Mouse (Mus musculus): ENCODE results near the gene She. TPM values are rescaled to one million over a fixed set of nuclear protein-coding genes. Genes with fewer than 3 reads are reported as not detected.

She gene
- polyA plus RNA-seq, 1 experiment: not detected

DNA sequence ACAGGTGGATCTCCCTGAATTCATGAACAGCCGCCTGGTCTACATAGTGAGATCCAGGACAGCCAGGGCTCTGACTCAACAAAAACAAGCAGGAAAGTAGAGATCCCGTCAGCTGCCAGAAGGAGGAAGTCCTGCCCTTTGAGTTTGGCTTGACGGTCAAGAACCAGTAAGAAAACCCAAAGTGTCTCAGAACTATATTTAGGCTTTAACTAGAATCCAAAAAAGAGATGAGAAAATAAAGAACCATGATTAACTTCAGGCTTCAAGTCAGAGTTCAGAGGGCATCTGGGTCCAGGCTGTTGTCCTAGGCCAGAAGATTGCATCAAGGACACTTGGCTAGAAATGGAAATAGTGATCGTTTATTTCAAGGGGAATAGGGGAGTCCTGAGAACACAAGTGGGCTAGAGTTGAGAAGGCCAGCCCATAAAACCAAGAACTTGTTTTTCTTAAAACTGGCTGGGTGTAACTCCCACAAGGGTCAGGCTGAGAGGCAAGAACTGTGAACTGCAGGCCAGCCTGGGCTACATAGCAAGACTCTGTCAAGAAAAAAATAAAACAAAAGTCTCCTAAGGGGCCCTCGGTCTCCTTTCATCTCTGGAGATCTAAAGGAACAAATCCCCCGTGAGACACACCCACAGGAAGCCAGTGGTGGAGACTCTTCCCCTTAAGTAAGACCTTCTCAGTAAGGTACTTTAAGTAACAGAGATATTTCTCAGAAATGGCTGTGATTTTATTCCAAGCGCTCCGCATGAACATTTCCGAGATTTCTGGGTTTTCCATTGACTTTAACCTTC is 32.7 kb downstream of the She start:
- H3K36me3 ChIP-seq (ENCODE audit: control insufficient read depth, insufficient read depth): no peaks in the 10 kb centered on the region
- TF ChIP-seq MYOG (IDR thresholded peaks at IDR 0.05; ENCODE audit: control insufficient read depth, extremely low read depth, insufficient read length) (no peak), CTCF (IDR thresholded peaks at IDR 0.05; ENCODE audit: control insufficient read depth, insufficient read depth, insufficient read length) (no peak), FOSL1 (IDR thresholded peaks at IDR 0.05; ENCODE audit: insufficient read depth, low read length, poor library complexity, severe bottlenecking) (no peak), USF1 (IDR thresholded peaks at IDR 0.05; ENCODE audit: low read depth) (no peak), MAX (IDR thresholded peaks at IDR 0.05) (no peak), MYOD1 (IDR thresholded peaks at IDR 0.05; ENCODE audit: control insufficient read depth, insufficient read length, low read depth) (no peak)

DNA sequence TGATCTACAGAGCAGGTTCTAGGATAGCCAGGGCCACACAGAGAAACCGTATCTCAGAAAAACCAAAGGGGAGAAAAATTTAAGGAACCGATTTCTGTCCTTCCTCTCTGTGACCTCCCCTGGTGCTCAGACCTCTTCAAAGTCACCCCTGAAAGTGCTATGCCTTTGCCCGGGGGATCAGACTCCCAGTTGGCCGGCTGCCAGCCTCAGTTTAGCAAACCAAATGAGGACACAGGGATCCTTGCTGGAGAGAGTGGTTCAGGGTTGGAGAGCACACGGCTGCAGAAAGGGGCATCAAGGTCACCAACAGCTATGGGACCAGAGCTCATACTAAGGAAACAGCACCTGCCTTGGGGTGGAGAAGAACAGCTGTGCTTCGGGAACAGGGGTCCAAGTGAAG is 33.9 kb downstream of the She start:
- TF ChIP-seq USF1 (IDR thresholded peaks at IDR 0.05; ENCODE audit: low read depth) (no peak), MYOG (IDR thresholded peaks at IDR 0.05; ENCODE audit: control insufficient read depth, extremely low read depth, insufficient read length) (no peak), FOSL1 (IDR thresholded peaks at IDR 0.05; ENCODE audit: insufficient read depth, low read length, poor library complexity, severe bottlenecking) (no peak), MAX (IDR thresholded peaks at IDR 0.05) (no peak), CEBPB (IDR thresholded peaks at IDR 0.05; ENCODE audit: low read depth) (no peak), CTCF (IDR thresholded peaks at IDR 0.05; ENCODE audit: control insufficient read depth, insufficient read depth, insufficient read length) (no peak)
- Histone ChIP-seq H3K79me2 (ENCODE audit: control insufficient read depth, insufficient read depth) (no peaks in the 10 kb centered on the region), H3ac (ENCODE audit: control insufficient read depth, insufficient read length, low read depth) (no peak overlapping the region), H3K36me3 (ENCODE audit: control insufficient read depth, insufficient read depth) (no peaks in the 10 kb centered on the region), H3K79me3 (ENCODE audit: low read depth) (no peaks in the 10 kb centered on the region), H3K4me3 (ENCODE audit: insufficient read depth, poor library complexity, severe bottlenecking) (no peak overlapping the region), H3K27me3 (ENCODE audit: control insufficient read depth, insufficient read depth, insufficient read length) (no peaks in the 10 kb centered on the region)

More for the DNA sequence above, 32.7 kb downstream of the She start:
- H3K4me3 ChIP-seq (ENCODE audit: insufficient read depth, poor library complexity, severe bottlenecking): no peak overlapping the region
- H3K27me3 ChIP-seq (ENCODE audit: control insufficient read depth, insufficient read depth, insufficient read length): no peaks in the 10 kb centered on the region
- H3ac ChIP-seq (ENCODE audit: control insufficient read depth, insufficient read length, low read depth): no peak overlapping the region
- H3K79me2 ChIP-seq (ENCODE audit: control insufficient read depth, insufficient read depth): no peaks in the 10 kb centered on the region
- H3K79me3 ChIP-seq (ENCODE audit: low read depth): no peaks in the 10 kb centered on the region

DNA sequence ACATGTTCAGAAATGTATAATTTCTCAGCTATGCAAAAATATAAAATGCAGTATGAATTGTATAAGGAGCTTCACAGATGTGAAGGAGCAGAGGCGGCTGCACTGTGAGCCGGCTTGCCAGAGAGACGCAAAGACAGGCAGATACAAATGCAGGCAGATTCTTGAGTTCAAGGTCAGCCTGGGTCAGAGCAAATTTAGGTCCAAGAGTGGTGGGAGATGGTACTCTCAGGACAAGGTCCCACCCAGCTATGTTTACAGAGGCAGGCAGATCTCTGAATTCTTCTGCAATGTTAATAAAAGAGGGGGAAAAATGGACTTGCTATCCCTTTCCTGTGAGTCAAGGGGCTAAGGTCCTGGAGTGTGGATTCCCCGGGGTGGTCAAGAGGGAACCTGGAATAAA is 34.6 kb downstream of the She start:
- H3K79me2 ChIP-seq (ENCODE audit: control insufficient read depth, insufficient read depth): no peaks in the 10 kb centered on the region
- H3K79me3 ChIP-seq (ENCODE audit: low read depth): no peaks in the 10 kb centered on the region
- H3K27me3 ChIP-seq (ENCODE audit: control insufficient read depth, insufficient read depth, insufficient read length): no peaks in the 10 kb centered on the region
- H3K36me3 ChIP-seq (ENCODE audit: control insufficient read depth, insufficient read depth): no peaks in the 10 kb centered on the region
- no peak overlapping the region for H3K4me3 ChIP-seq (ENCODE audit: insufficient read depth, poor library complexity, severe bottlenecking)
- H3ac ChIP-seq (ENCODE audit: control insufficient read depth, insufficient read length, low read depth): no peak overlapping the region
- TF ChIP-seq MYOD1 (IDR thresholded peaks at IDR 0.05; ENCODE audit: control insufficient read depth, insufficient read length, low read depth) (no peak), USF1 (IDR thresholded peaks at IDR 0.05; ENCODE audit: low read depth) (no peak), FOSL1 (IDR thresholded peaks at IDR 0.05; ENCODE audit: insufficient read depth, low read length, poor library complexity, severe bottlenecking) (no peak), CTCF (IDR thresholded peaks at IDR 0.05; ENCODE audit: control insufficient read depth, insufficient read depth, insufficient read length) (no peak), MAX (IDR thresholded peaks at IDR 0.05) (no peak), CEBPB (IDR thresholded peaks at IDR 0.05; ENCODE audit: low read depth) (no peak), MYOG (IDR thresholded peaks at IDR 0.05; ENCODE audit: control insufficient read depth, extremely low read depth, insufficient read length) (no peak)

DNA sequence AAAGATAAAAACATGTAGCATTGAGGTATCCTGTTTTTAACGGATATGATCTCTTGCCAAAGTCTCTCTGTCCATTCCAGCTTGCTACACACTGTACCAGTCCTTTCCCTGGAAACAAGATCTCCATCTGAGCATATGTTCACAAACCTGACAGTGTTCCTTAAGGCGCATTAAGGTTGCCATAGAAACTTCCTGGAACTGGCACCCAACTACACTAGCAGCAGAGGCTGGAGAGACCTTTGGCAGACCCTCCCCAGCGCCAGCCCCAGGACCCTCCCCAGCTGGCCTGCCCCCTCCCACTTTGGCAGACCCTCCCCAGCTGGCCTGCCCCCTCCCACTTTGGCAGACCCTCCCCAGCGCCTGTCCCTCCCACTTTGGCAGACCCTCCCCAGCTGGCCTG is 36.5 kb downstream of the She start:
- Histone ChIP-seq H3K4me3 (ENCODE audit: insufficient read depth, poor library complexity, severe bottlenecking) (no peak overlapping the region), H3K79me3 (ENCODE audit: low read depth) (no peaks in the 10 kb centered on the region), H3K79me2 (ENCODE audit: control insufficient read depth, insufficient read depth) (no peaks in the 10 kb centered on the region), H3K27me3 (ENCODE audit: control insufficient read depth, insufficient read depth, insufficient read length) (no peaks in the 10 kb centered on the region), H3ac (ENCODE audit: control insufficient read depth, insufficient read length, low read depth) (no peak overlapping the region), H3K36me3 (ENCODE audit: control insufficient read depth, insufficient read depth) (no peaks in the 10 kb centered on the region)
- no peak for TF ChIP-seq USF1 (IDR thresholded peaks at IDR 0.05; ENCODE audit: low read depth)
- TF ChIP-seq FOSL1 (IDR thresholded peaks at IDR 0.05; ENCODE audit: insufficient read depth, low read length, poor library complexity, severe bottlenecking): no peak
- no peak for TF ChIP-seq CEBPB (IDR thresholded peaks at IDR 0.05; ENCODE audit: low read depth)
- no peak for TF ChIP-seq CTCF (IDR thresholded peaks at IDR 0.05; ENCODE audit: control insufficient read depth, insufficient read depth, insufficient read length)
- TF ChIP-seq MYOD1 (IDR thresholded peaks at IDR 0.05; ENCODE audit: control insufficient read depth, insufficient read length, low read depth): no peak
- TF ChIP-seq MAX (IDR thresholded peaks at IDR 0.05): no peak
- TF ChIP-seq MYOG (IDR thresholded peaks at IDR 0.05; ENCODE audit: control insufficient read depth, extremely low read depth, insufficient read length): no peak

DNA sequence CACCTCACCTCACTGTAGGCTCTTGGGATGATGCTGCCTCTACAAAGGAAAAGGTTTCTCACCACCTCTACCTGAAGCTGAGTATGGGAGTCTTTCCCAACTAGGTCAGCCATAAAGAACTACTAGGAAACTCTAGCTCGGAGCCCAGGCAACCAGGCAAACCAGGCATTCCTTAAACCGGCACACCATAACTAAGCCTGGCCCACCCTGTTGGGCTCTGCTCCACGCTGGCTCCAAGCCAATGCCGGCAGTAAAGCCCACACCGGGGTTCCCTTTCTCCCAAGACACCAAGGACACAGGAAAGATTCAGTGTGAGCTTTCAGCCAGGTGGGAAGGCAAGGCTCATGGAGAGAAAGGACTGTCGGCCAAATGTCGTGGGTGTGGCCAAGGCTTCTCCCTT is 37.2 kb downstream of the She start:
- H3K36me3 ChIP-seq (ENCODE audit: control insufficient read depth, insufficient read depth): peaks cover 4% of the 10 kb centered on the region
- TF ChIP-seq FOSL1 (IDR thresholded peaks at IDR 0.05; ENCODE audit: insufficient read depth, low read length, poor library complexity, severe bottlenecking) (no peak), USF1 (IDR thresholded peaks at IDR 0.05; ENCODE audit: low read depth) (no peak), CEBPB (IDR thresholded peaks at IDR 0.05; ENCODE audit: low read depth) (no peak), MYOD1 (IDR thresholded peaks at IDR 0.05; ENCODE audit: control insufficient read depth, insufficient read length, low read depth) (no peak), MYOG (IDR thresholded peaks at IDR 0.05; ENCODE audit: control insufficient read depth, extremely low read depth, insufficient read length) (no peak), CTCF (IDR thresholded peaks at IDR 0.05; ENCODE audit: control insufficient read depth, insufficient read depth, insufficient read length) (no peak), MAX (IDR thresholded peaks at IDR 0.05) (no peak)
- no peaks in the 10 kb centered on the region for H3K79me3 ChIP-seq (ENCODE audit: low read depth)
- H3K4me3 ChIP-seq (ENCODE audit: insufficient read depth, poor library complexity, severe bottlenecking): no peak overlapping the region
- no peak overlapping the region for H3ac ChIP-seq (ENCODE audit: control insufficient read depth, insufficient read length, low read depth)
- H3K27me3 ChIP-seq (ENCODE audit: control insufficient read depth, insufficient read depth, insufficient read length): no peaks in the 10 kb centered on the region
- H3K79me2 ChIP-seq (ENCODE audit: control insufficient read depth, insufficient read depth): no peaks in the 10 kb centered on the region

Data from C2C12 (cell line).